Mouse (Mus musculus) heart, postnatal 0 days (tissue): ENCODE data around the gene Cabp2.

Experiments
- CTCF ChIP-seq: IDR thresholded peaks from 2 replicates; pipeline ENCODE4 v1.5.1; 2016; ENCODE audit warnings: antibody characterized with exemption, control low read depth, low read depth
- EP300 ChIP-seq: IDR thresholded peaks from 2 replicates; pipeline ENCODE4 v1.6.1; 2016; ENCODE audit warnings: antibody characterized with exemption, low read depth

DNA sequence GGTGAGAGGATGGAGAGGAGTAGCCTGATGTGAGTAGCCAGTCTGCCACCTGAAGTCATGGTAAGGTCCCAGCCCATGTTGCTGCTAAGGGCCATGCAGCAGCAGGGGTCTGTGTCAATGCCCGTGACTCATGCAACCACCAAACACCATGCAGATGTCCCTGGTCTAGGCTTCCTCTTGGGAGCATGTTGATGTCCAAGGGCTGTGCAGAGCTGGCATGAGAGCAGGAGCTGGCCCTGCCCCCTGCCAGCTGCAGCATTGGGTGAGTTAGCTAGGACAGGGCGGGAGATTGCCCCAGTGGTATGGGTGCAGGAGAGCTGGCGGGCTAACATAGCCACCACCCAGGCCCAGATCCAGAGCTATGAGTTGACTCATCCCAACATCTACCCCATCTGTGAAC, 9.1 kb downstream of the Cabp2 start:
- no peak for TF ChIP-seq CTCF
- no peak for TF ChIP-seq EP300
